Mouse (Mus musculus) neural tube, embryonic 15.5 days (tissue): ENCODE results near the gene Cuedc2. TPM values are rescaled to one million over a fixed set of nuclear protein-coding genes. Genes with fewer than 3 reads are reported as not detected.

Source experiments
- ATAC-seq: fragments of 200-750 bp; cut with Nextera tagmentation; 2 replicates; pipeline ENCODE4 v1.8.0; 2017; ENCODE audit warnings: mild to moderate bottlenecking, moderate TSS enrichment, moderate library complexity; ENCODE audit not compliant: low FRiP score
- H3K27ac ChIP-seq: fragments of 300-500 bp; sonication (generic); replicated peaks from 2 replicates; pipeline ENCODE4 v1.5.1; 2015; ENCODE audit warnings: mild to moderate bottlenecking, inconsistent platforms
- H3K27me3 ChIP-seq: fragments of 300-500 bp; sonication (generic); replicated peaks from 2 replicates; pipeline ENCODE4 v1.6.1; 2015; ENCODE audit warnings: inconsistent platforms
- H3K36me3 ChIP-seq: fragments of 300-500 bp; sonication (generic); 2 replicates; pipeline ENCODE4 v1.6.1; 2015; ENCODE audit warnings: inconsistent platforms
- H3K4me1 ChIP-seq: fragments of 300-500 bp; sonication (generic); 2 replicates; pipeline ENCODE4 v1.6.1; 2015; ENCODE audit warnings: inconsistent platforms
- H3K4me2 ChIP-seq: fragments of 300-500 bp; sonication (generic); 2 replicates; pipeline ENCODE4 v1.6.1; 2015; ENCODE audit warnings: inconsistent platforms, mild to moderate bottlenecking, moderate library complexity
- H3K4me3 ChIP-seq: fragments of 300-500 bp; sonication (generic); replicated peaks from 2 replicates; pipeline ENCODE4 v1.5.1; 2015; ENCODE audit warnings: mild to moderate bottlenecking, inconsistent platforms
- H3K9ac ChIP-seq: fragments of 300-500 bp; sonication (generic); replicated peaks from 2 replicates; pipeline ENCODE4 v1.6.1; 2015; ENCODE audit warnings: mild to moderate bottlenecking, inconsistent platforms
- H3K9me3 ChIP-seq: fragments of 300-500 bp; sonication (generic); replicated peaks from 2 replicates; pipeline ENCODE4 v1.6.1; 2016; ENCODE audit warnings: inconsistent platforms
- WGBS: fragments of 180-500 bp; shearing (Covaris S2); methylation state at CpG from one replicate; pipeline ENCODE4 v1.1.7; 2015; ENCODE audit warnings: mixed read lengths; 5-methylcytosine and 5-hydroxymethylcytosine counted together
- polyA plus RNA-seq: library from polyadenylated mRNA; unstranded; fragments of >200 nt; fragmentation: Nextera tagmentation; extraction: Ambion mirVana; gene quantifications from 2 replicates; pipeline ENCODE4 v1.2.1, GENCODE M21; 2015

Gene Cuedc2
- polyA plus RNA-seq, 1 experiment from 2014 or later: 350 TPM

- peak overlapping the region; percentile 75 for H3K4me2 ChIP-seq
- H3K9ac ChIP-seq: 0 out of 2 replicates have a peak overlapping the region, but pooled peaks have one; percentile 62
- H3K36me3 ChIP-seq: 0 out of 2 replicates have a peak, but pooled peaks cover 5% of the 10 kb centered on the region
- H3K27ac ChIP-seq: peak overlapping the region; percentile 72
- H3K27me3 ChIP-seq: peaks cover 57% of the 10 kb centered on the region
- H3K4me1 ChIP-seq: peaks cover 83% of the 10 kb centered on the region
- peak overlapping the region; percentile 56 for H3K4me3 ChIP-seq
- 12% methylated on average over 16 of the region's 16 CpGs for WGBS
- no peaks in the 10 kb centered on the region for H3K9me3 ChIP-seq
- peak; percentile 45 for ATAC-seq
Observed at GRCm38 (mm10) chr19:46318586-46319378, 19.7 kb downstream of the Cuedc2 start.

- H3K4me2 ChIP-seq: peak overlapping the region; percentile 75
- H3K4me1 ChIP-seq: peaks cover 77% of the 10 kb centered on the region
- H3K36me3 ChIP-seq: peaks cover 11% of the 10 kb centered on the region
- peak overlapping the region; percentile 56 for H3K4me3 ChIP-seq
- WGBS: 1% methylated on average over 35 of the region's 42 CpGs
- peak; percentile 64 for ATAC-seq
- H3K9me3 ChIP-seq: no peaks in the 10 kb centered on the region
- peaks cover 63% of the 10 kb centered on the region for H3K27me3 ChIP-seq
- H3K27ac ChIP-seq: peak overlapping the region; percentile 72
- H3K9ac ChIP-seq: peak overlapping the region; percentile 62
Observed at GRCm38 (mm10) chr19:46318031-46318471, 20.5 kb downstream of the Cuedc2 start.

GRCm38 (mm10) chr19:46317546-46317885, 21.0 kb downstream of the Cuedc2 start:
- Histone ChIP-seq H3K9ac (peak overlapping the region; percentile 62), H3K9me3 (no peaks in the 10 kb centered on the region), H3K4me2 (peak overlapping the region; percentile 75), H3K4me3 (peak overlapping the region; percentile 56), H3K36me3 (peaks cover 16% of the 10 kb centered on the region), H3K27ac (peak overlapping the region; percentile 72), H3K27me3 (peaks cover 67% of the 10 kb centered on the region), H3K4me1 (peaks cover 71% of the 10 kb centered on the region)
- WGBS: under 1% methylated on average over 48 of the region's 48 CpGs
- peak; percentile 65 for ATAC-seq

GRCm38 (mm10) chr19:46316846-46317545, 21.5 kb downstream of the Cuedc2 start:
- 34% methylated on average over 15 of the region's 15 CpGs for WGBS
- ATAC-seq: no peak
- Histone ChIP-seq H3K36me3 (peaks cover 19% of the 10 kb centered on the region), H3K4me3 (peak overlapping the region; percentile 56), H3K9me3 (no peaks in the 10 kb centered on the region), H3K4me1 (peaks cover 66% of the 10 kb centered on the region), H3K27me3 (peaks cover 69% of the 10 kb centered on the region), H3K4me2 (peak overlapping the region; percentile 75), H3K27ac (peak overlapping the region; percentile 72), H3K9ac (peak overlapping the region; percentile 62)

GRCm38 (mm10) chr19:46315752-46316610, 22.5 kb downstream of the Cuedc2 start:
- 42% methylated on average over 12 of the region's 12 CpGs for WGBS
- Histone ChIP-seq H3K9ac (peak overlapping the region; percentile 62; the same call in 1 of the 2 replicates), H3K27me3 (peaks cover 69% of the 10 kb centered on the region), H3K27ac (no peak overlapping the region), H3K4me3 (peak overlapping the region; percentile 56), H3K9me3 (no peaks in the 10 kb centered on the region), H3K4me1 (peaks cover 56% of the 10 kb centered on the region), H3K36me3 (peaks cover 29% of the 10 kb centered on the region), H3K4me2 (peak overlapping the region; percentile 75)
- no peak for ATAC-seq

GRCm38 (mm10) chr19:46314872-46315742, 23.4 kb downstream of the Cuedc2 start:
- H3K27me3 ChIP-seq: peaks cover 62% of the 10 kb centered on the region
- peaks cover 50% of the 10 kb centered on the region for H3K4me1 ChIP-seq

GRCm38 (mm10) chr19:46314151-46314601, 24.3 kb downstream of the Cuedc2 start:
- no peak overlapping the region for H3K4me3 ChIP-seq
- no peak for ATAC-seq
- peaks cover 56% of the 10 kb centered on the region for H3K27me3 ChIP-seq
- no peaks in the 10 kb centered on the region for H3K9me3 ChIP-seq
- peaks cover 45% of the 10 kb centered on the region for H3K4me1 ChIP-seq
- 0 out of 2 replicates have a peak overlapping the region, but pooled peaks have one; percentile 5 for H3K4me2 ChIP-seq
- WGBS: 15% methylated on average over 18 of the region's 18 CpGs
- H3K9ac ChIP-seq: no peak overlapping the region; the same call in 1 of the 2 replicates
- H3K27ac ChIP-seq: no peak overlapping the region
- peaks cover 29% of the 10 kb centered on the region for H3K36me3 ChIP-seq

More at GRCm38 (mm10) chr19:46314872-46315742, 23.4 kb downstream of the Cuedc2 start:
- WGBS: 50% methylated on average over 14 of the region's 14 CpGs
- Histone ChIP-seq H3K4me3 (no peak overlapping the region), H3K4me2 (peak overlapping the region; percentile 75; the same call in 1 of the 2 replicates), H3K9me3 (no peaks in the 10 kb centered on the region), H3K9ac (no peak overlapping the region), H3K27ac (no peak overlapping the region), H3K36me3 (peaks cover 29% of the 10 kb centered on the region)
- no peak for ATAC-seq

- ATAC-seq: no peak
- WGBS: 72% methylated on average over 6 of the region's 6 CpGs
- peaks cover 57% of the 10 kb centered on the region for H3K27me3 ChIP-seq
- no peak overlapping the region for H3K4me3 ChIP-seq
- H3K4me1 ChIP-seq: peaks cover 44% of the 10 kb centered on the region
- H3K9me3 ChIP-seq: no peaks in the 10 kb centered on the region
- no peak overlapping the region for H3K9ac ChIP-seq
- H3K36me3 ChIP-seq: peaks cover 29% of the 10 kb centered on the region
- H3K4me2 ChIP-seq: no peak overlapping the region
- no peak overlapping the region for H3K27ac ChIP-seq
Observed at GRCm38 (mm10) chr19:46313591-46313990, 24.9 kb downstream of the Cuedc2 start.

- WGBS: 88% methylated on average over 9 of the region's 9 CpGs
- Histone ChIP-seq H3K27ac (no peak overlapping the region), H3K4me3 (no peak overlapping the region), H3K36me3 (peaks cover 29% of the 10 kb centered on the region), H3K9ac (no peak overlapping the region), H3K4me2 (no peak overlapping the region), H3K4me1 (peaks cover 42% of the 10 kb centered on the region), H3K27me3 (peaks cover 59% of the 10 kb centered on the region), H3K9me3 (no peaks in the 10 kb centered on the region)
- ATAC-seq: no peak
Observed at GRCm38 (mm10) chr19:46313116-46313515, 25.4 kb downstream of the Cuedc2 start.

- no peak for ATAC-seq
- 93% methylated on average over 21 of the region's 21 CpGs for WGBS
- Histone ChIP-seq H3K9ac (no peak overlapping the region), H3K27ac (no peak overlapping the region), H3K4me2 (no peak overlapping the region), H3K36me3 (peaks cover 29% of the 10 kb centered on the region), H3K9me3 (no peaks in the 10 kb centered on the region), H3K4me3 (no peak overlapping the region), H3K27me3 (peaks cover 61% of the 10 kb centered on the region), H3K4me1 (peaks cover 36% of the 10 kb centered on the region)
Observed at GRCm38 (mm10) chr19:46312566-46312965, 25.9 kb downstream of the Cuedc2 start.
